Comparison of ENCODE assay signal across 13 mouse cellular contexts in the genomic region with DNA sequence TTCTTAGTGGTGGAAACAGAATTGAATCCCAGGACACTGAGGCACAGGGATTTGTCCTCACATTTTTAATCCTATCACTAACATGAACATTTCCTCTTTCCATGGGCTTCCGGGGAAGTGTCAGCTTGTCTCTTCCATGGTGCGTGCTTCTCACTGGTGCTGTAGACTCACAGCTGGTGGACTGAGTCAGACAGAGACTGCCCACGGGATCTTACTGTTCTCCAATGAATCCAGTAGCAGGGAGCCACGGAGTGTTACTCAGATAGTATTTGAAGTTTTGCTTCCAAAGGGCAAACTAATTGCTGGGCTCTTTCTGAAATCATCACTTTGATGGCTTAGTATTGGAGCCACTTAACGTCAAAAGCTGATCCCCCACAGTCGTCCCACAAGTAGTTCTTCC.
"Had no signal": no experiment of that assay in that cellular context is flagged by ENCODE, and none has a peak within 500 bp of the region (broad histone marks: within the 10 kb centered on the region; RNA-seq: fewer than 3 reads in every experiment).

No protein-coding gene starts in this region.

- DNase-seq: kidney, adult 2 months; kidney, postnatal 10 days; kidney, postnatal 36 days; liver; lung, adult 18-20 months; lung, postnatal 10 days; lung, postnatal 36 days; thymus, adult 18-20 months; thymus, postnatal 36 days had no signal

- ATAC-seq: intestine, postnatal 0 days; liver, embryonic 12.5 days; midbrain, embryonic 13.5 days; midbrain, embryonic 16.5 days had no signal
